Mouse (Mus musculus): Measurements from ENCODE around the gene Atg101. TPM values are rescaled to one million over a fixed set of nuclear protein-coding genes. Genes with fewer than 3 reads are reported as not detected.

Atg101 gene
- polyA plus RNA-seq, 1 experiment from 2014 or later, result 67.1 TPM

DNA sequence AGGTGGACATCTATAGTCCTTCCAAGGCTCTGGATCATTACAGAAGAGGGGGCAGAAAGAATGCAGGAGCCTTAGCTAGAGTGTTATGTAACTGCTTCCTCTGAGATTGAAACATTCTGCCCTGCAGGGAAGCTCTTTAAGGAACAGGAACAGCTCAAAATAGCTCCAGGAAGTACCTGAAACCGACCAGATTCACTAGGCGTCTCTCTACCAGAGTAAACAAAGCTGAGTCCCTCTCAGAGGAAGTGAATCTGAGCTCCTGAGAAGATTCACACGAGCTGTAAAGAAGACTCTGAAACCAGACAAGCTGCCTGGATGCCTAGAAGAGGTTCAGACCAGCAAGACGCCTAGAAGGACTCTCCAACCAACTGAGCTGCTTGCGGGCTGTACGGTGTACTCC is 31.5 kb upstream of the Atg101 start:
- H3K36me3 ChIP-seq (ENCODE audit: control insufficient read depth, insufficient read depth, low read length), result no peaks in the 10 kb centered on the region
- H3K9me3 ChIP-seq (ENCODE audit: control insufficient read depth, low read length), result no peaks in the 10 kb centered on the region
- no peak overlapping the region for H3K4me2 ChIP-seq (ENCODE audit: low read depth, low read length)
- H3K9ac ChIP-seq (ENCODE audit: low read depth, low read length), result no peak overlapping the region
- H3K4me1 ChIP-seq (ENCODE audit: control insufficient read depth, insufficient read depth, low read length), result peaks cover 16% of the 10 kb centered on the region
- H3K4me3 ChIP-seq (ENCODE audit: low read length), result no peak overlapping the region
- no peak for ATAC-seq
- no peak overlapping the region for H3K27ac ChIP-seq (ENCODE audit: low read length)
- 77% methylated on average over 6 of the region's 6 CpGs for WGBS
- no peaks in the 10 kb centered on the region for H3K27me3 ChIP-seq (replicated peaks; ENCODE audit: control insufficient read depth, insufficient read depth, low read length)

DNA sequence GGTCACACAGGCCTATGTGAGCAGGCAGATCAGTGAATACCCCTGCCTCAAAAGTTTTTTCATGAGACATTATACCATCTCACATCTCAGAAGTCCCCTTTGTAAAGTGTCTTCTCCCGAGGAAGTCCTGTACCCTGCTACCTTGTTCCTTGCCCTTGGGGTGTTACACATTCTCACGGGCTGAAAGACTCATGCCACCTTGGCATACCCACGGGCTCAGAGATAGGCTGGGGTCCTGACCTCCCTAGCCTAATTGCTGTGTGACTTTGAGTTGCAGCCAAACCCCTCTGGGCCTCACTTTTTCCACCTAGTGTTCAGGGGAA is 30.5 kb upstream of the Atg101 start:
- Histone ChIP-seq H3K4me3 (ENCODE audit: low read length) (peak overlapping the region; percentile 61), H3K27me3 (replicated peaks; ENCODE audit: control insufficient read depth, insufficient read depth, low read length) (no peaks in the 10 kb centered on the region), H3K9me3 (ENCODE audit: control insufficient read depth, low read length) (no peaks in the 10 kb centered on the region), H3K27ac (ENCODE audit: low read length) (no peak overlapping the region), H3K36me3 (ENCODE audit: control insufficient read depth, insufficient read depth, low read length) (no peaks in the 10 kb centered on the region), H3K4me2 (ENCODE audit: low read depth, low read length) (peak overlapping the region; percentile 94), H3K9ac (ENCODE audit: low read depth, low read length) (peak overlapping the region; percentile 78), H3K4me1 (ENCODE audit: control insufficient read depth, insufficient read depth, low read length) (peaks cover 9% of the 10 kb centered on the region; the same call in 1 of the 2 replicates)
- WGBS, result 40% methylated on average over 3 of the region's 3 CpGs
- no peak for ATAC-seq

DNA sequence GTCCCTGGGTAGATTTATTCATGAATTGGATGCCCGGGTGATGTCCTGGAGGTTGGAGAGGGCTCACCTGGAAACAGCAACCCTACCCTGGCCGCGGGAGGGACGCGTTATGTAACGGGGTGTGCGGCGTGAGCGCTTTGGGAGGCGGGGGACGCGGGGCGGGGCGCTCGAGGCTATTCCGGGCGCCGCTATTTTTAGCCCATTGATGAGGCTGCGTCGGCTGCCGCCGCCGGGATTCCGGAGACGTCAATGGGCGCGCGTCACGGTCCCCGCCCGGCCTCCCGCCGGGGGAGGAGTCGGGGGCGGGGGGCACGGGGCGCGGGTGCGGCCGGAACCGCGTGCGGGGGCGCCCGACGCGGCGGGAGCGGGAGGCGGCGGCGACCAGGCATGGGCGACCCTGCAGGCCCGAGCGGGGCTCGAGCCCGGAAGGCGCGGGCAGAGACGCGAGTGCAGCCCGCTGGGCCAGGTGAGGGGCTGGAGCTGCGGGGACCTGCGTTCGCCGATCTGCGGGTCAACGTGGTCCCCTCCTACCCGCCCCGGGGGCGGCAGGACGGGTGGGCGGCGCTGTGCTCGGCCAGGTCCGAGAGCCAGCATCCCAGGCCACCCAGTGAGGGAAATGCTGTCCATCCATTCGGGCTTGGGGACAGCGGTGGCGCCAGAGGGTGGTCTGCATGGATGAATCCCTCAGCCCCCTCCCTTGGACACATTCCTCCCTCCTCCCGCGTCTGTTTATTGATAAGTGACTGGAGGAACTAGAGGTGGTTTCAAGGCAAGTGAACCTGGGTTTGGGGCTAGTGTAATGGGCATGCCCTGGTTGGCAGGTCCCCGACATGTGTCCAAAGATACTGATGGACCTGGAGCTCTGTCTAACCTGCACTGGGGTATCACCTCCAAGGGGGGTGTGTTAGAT is 29.9 kb upstream of the Atg101 start, which contains the start of gene Nr4a1:
Gene Nr4a1 (plus strand): TSS at position 384 of the 910 bp plus-strand sequence.
- Histone ChIP-seq H3K9me3 (ENCODE audit: control insufficient read depth, low read length) (no peaks in the 10 kb centered on the region), H3K36me3 (ENCODE audit: control insufficient read depth, insufficient read depth, low read length) (no peaks in the 10 kb centered on the region), H3K4me1 (ENCODE audit: control insufficient read depth, insufficient read depth, low read length) (peaks cover 9% of the 10 kb centered on the region; the same call in 1 of the 2 replicates), H3K27me3 (replicated peaks; ENCODE audit: control insufficient read depth, insufficient read depth, low read length) (no peaks in the 10 kb centered on the region), H3K4me2 (ENCODE audit: low read depth, low read length) (peak within 1 kb of the TSS; percentile 94), H3K27ac (ENCODE audit: low read length) (0 out of 2 replicates have a peak within 1 kb of the TSS, but pooled peaks have one; percentile 13), H3K4me3 (ENCODE audit: low read length) (peak within 1 kb of the TSS; percentile 61), H3K9ac (ENCODE audit: low read depth, low read length) (peak within 1 kb of the TSS; percentile 78)
- ATAC-seq, result peak; percentile 70
- WGBS, result 1% methylated on average over 77 of the region's 82 CpGs

DNA sequence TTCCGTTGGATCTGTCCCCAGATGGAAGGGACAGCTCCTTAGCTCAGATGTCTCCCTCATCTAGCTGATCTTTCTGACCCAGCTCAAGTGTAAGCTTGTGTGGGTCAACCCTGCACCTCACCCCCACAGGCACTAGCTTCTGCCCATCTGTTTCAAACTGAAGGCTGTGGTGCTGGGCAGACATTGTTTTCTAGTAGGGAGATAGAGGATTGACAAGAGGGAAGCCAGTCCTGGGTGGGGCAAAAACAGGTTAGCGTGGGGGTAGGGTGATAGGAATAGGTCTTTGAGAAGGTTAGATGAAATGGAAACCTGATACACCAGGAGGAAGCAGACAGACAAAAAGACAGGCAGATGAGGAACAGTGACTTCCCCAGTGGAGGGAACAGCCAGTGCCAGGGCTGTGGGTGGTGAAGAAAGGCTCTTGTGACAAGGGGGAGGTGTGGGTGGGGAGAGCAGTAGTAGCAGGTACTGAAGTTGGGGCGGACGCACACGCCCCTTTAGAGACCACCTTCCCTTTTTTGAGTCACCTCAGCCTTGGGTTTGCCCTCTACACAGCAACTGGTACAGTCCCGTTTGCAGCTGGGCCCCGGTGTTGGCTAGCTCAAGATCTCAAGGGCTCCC is 28.1 kb upstream of the Atg101 start:
- WGBS, result 91% methylated on average over 7 of the region's 7 CpGs
- no peak for ATAC-seq

DNA sequence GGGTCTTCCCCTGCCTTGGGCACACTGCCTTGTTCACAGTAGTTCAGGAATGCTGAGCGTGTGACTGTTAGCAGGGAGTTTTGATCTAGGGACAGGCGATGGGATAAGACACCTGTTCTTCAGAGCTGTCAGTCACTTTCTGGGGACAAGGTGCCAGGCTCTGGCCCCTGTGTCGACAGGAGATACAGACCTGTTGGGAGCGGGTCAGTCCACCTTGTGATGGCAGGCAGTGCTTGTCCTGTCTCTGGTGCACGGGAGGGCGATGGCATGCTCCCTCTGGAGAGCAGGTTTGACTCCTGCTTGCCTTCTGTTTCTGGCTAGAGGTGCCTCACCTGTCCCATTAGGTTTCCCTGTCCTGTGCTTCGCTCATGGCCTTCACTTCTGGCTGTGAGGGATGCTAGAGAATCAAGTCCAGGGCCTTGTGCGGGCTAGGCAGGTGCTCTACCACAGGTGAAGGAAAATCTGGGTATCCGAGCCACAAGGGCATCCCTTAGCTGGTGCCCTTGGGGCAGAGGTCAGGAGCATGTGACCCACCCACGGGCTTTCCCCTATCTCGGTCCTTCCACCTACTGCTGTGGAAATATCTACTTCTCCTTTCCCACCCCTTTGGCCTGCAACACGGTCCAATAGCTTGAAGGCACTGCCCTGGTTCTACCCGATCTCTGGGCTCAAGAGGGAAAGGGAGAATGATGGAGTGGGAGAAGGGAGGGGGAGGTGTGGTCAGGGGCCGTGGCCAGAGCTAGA is 27.4 kb upstream of the Atg101 start:
- Histone ChIP-seq H3K4me2 (ENCODE audit: low read depth, low read length) (no peak overlapping the region), H3K27ac (ENCODE audit: low read length) (no peak overlapping the region), H3K4me3 (ENCODE audit: low read length) (no peak overlapping the region), H3K36me3 (ENCODE audit: control insufficient read depth, insufficient read depth, low read length) (no peaks in the 10 kb centered on the region), H3K9ac (ENCODE audit: low read depth, low read length) (no peak overlapping the region), H3K4me1 (ENCODE audit: control insufficient read depth, insufficient read depth, low read length) (peaks cover 27% of the 10 kb centered on the region), H3K27me3 (replicated peaks; ENCODE audit: control insufficient read depth, insufficient read depth, low read length) (no peaks in the 10 kb centered on the region), H3K9me3 (ENCODE audit: control insufficient read depth, low read length) (no peaks in the 10 kb centered on the region)
- ATAC-seq, result no peak
- 74% methylated on average over 14 of the region's 14 CpGs for WGBS

More for the DNA sequence above, 28.1 kb upstream of the Atg101 start:
- Histone ChIP-seq H3K4me1 (ENCODE audit: control insufficient read depth, insufficient read depth, low read length) (peaks cover 22% of the 10 kb centered on the region), H3K9me3 (ENCODE audit: control insufficient read depth, low read length) (no peaks in the 10 kb centered on the region), H3K4me2 (ENCODE audit: low read depth, low read length) (no peak overlapping the region), H3K27me3 (replicated peaks; ENCODE audit: control insufficient read depth, insufficient read depth, low read length) (no peaks in the 10 kb centered on the region), H3K4me3 (ENCODE audit: low read length) (no peak overlapping the region), H3K9ac (ENCODE audit: low read depth, low read length) (no peak overlapping the region), H3K36me3 (ENCODE audit: control insufficient read depth, insufficient read depth, low read length) (no peaks in the 10 kb centered on the region), H3K27ac (ENCODE audit: low read length) (no peak overlapping the region)

DNA sequence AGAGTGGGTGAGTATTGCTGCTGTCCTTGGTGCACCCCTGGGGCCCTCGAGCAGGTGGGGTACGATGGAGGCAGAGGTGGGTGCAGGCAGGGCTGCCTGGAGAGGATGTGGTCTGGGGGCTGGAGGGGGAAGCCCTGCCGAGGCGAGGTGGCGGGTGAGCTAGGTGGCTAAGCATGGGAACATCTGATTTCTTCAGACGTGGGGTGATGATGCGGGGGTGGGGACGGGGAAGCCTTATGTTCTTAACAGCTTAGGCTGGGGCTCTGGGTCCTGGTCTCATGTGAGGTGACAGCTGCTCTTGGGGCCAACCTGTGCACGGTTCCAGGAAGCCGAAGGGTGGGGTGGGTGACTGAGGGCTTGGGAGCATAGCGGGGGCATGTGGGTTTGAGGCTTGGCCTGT is 25.7 kb upstream of the Atg101 start:
- Histone ChIP-seq H3K27me3 (replicated peaks; ENCODE audit: control insufficient read depth, insufficient read depth, low read length) (no peaks in the 10 kb centered on the region), H3K4me3 (ENCODE audit: low read length) (no peak overlapping the region), H3K36me3 (ENCODE audit: control insufficient read depth, insufficient read depth, low read length) (no peaks in the 10 kb centered on the region), H3K9me3 (ENCODE audit: control insufficient read depth, low read length) (no peaks in the 10 kb centered on the region), H3K9ac (ENCODE audit: low read depth, low read length) (no peak overlapping the region), H3K4me2 (ENCODE audit: low read depth, low read length) (no peak overlapping the region), H3K27ac (ENCODE audit: low read length) (no peak overlapping the region), H3K4me1 (ENCODE audit: control insufficient read depth, insufficient read depth, low read length) (peaks cover 38% of the 10 kb centered on the region)
- no peak for ATAC-seq
- WGBS, result 82% methylated on average over 11 of the region's 11 CpGs

DNA sequence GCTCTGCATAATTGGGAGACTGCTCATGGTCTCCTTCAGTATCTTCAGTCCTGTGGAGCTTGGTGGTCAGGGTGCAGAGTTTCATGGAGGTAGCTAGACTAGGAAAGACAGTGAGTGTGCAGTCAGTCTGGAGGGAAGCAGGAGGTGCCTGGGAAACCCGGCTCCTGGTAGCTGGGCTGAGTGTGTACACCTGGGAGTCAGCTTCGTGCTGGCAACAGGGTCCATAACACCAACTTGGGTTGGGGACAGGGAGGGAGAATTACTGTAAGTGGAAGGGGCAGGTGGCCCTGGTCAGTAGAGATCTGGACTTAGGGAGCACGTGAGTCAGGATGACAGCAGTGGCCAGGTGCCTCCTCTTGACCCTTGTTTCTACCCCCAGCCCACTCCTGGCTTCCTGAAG is 24.1 kb upstream of the Atg101 start:
- Histone ChIP-seq H3K9ac (ENCODE audit: low read depth, low read length) (peak overlapping the region; percentile 22; the same call in 1 of the 2 replicates), H3K36me3 (ENCODE audit: control insufficient read depth, insufficient read depth, low read length) (no peaks in the 10 kb centered on the region), H3K27me3 (replicated peaks; ENCODE audit: control insufficient read depth, insufficient read depth, low read length) (no peaks in the 10 kb centered on the region), H3K4me1 (ENCODE audit: control insufficient read depth, insufficient read depth, low read length) (peaks cover 30% of the 10 kb centered on the region), H3K27ac (ENCODE audit: low read length) (peak overlapping the region; percentile 91), H3K4me3 (ENCODE audit: low read length) (no peak overlapping the region), H3K4me2 (ENCODE audit: low read depth, low read length) (no peak overlapping the region), H3K9me3 (ENCODE audit: control insufficient read depth, low read length) (no peaks in the 10 kb centered on the region)
- ATAC-seq, result no peak
- 75% methylated on average over 3 of the region's 3 CpGs for WGBS

DNA sequence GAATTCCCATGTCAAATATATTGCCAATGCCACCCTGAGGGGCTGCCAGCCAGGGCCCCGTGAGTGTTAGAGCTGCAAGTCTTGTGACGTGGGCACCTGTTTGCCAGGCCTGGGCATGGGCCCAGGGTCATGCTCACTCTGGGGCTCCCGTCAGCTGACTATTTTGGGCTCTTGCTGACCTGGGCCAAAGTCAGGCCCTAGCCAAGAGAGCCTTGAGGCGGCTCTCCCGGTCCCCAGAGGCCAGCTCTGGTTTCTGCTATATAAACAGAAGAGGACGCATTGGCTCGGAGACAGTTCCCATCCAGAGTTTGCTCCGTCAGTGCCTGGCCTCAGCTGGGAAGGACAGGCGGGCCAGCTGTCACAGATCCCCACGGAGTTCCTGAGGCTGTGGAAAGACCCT is 23.7 kb upstream of the Atg101 start:
- H3K9me3 ChIP-seq (ENCODE audit: control insufficient read depth, low read length), result no peaks in the 10 kb centered on the region
- H3K4me1 ChIP-seq (ENCODE audit: control insufficient read depth, insufficient read depth, low read length), result peaks cover 30% of the 10 kb centered on the region
- no peaks in the 10 kb centered on the region for H3K27me3 ChIP-seq (replicated peaks; ENCODE audit: control insufficient read depth, insufficient read depth, low read length)
- 40% methylated on average over 10 of the region's 10 CpGs for WGBS
- H3K9ac ChIP-seq (ENCODE audit: low read depth, low read length), result peak overlapping the region; percentile 22; the same call in 1 of the 2 replicates
- H3K4me2 ChIP-seq (ENCODE audit: low read depth, low read length), result 0 out of 2 replicates have a peak overlapping the region, but pooled peaks have one; percentile 5
- ATAC-seq, result peak; percentile 38; the same call in 1 of the 2 replicates
- H3K4me3 ChIP-seq (ENCODE audit: low read length), result no peak overlapping the region
- H3K27ac ChIP-seq (ENCODE audit: low read length), result peak overlapping the region; percentile 91
- no peaks in the 10 kb centered on the region for H3K36me3 ChIP-seq (ENCODE audit: control insufficient read depth, insufficient read depth, low read length)
